Mouse (Mus musculus) hindbrain, embryonic 11.5 days (tissue): Measurements from ENCODE around the gene Trim10. TPM values are rescaled to one million over a fixed set of nuclear protein-coding genes. Genes with fewer than 3 reads are reported as not detected.

Source experiments
- ATAC-seq: fragments of 200-750 bp; cut with Nextera tagmentation; 2 replicates; pipeline ENCODE4 v1.8.0; 2017; ENCODE audit warnings: mild to moderate bottlenecking, moderate TSS enrichment, moderate library complexity; ENCODE audit not compliant: low FRiP score
- DNase-seq: peaks from one replicate; pipeline ENCODE4 v3.0.0-alpha.2; 2015; ENCODE audit warnings: low spot score
- H3K27ac ChIP-seq: fragments of 300-500 bp; sonication (generic); 2 replicates; pipeline ENCODE4 v1.5.1; 2014; ENCODE audit warnings: mild to moderate bottlenecking, low read depth, low read length
- H3K27me3 ChIP-seq: fragments of 300-500 bp; sonication (generic); 2 replicates; pipeline ENCODE4 v1.6.1; 2014; ENCODE audit warnings: mild to moderate bottlenecking, low read length, moderate library complexity, mixed read lengths; ENCODE audit not compliant: control insufficient read depth, insufficient read depth
- H3K36me3 ChIP-seq: fragments of 300-500 bp; sonication (generic); 2 replicates; pipeline ENCODE4 v1.6.1; 2014; ENCODE audit warnings: mild to moderate bottlenecking, low read length, moderate library complexity, mixed read lengths; ENCODE audit not compliant: control insufficient read depth, insufficient read depth
- H3K4me1 ChIP-seq: fragments of 300-500 bp; sonication (generic); replicated peaks from 2 replicates; pipeline ENCODE4 v1.6.1; 2014; ENCODE audit warnings: low read length, mixed read lengths; ENCODE audit not compliant: control insufficient read depth, insufficient read depth
- H3K4me2 ChIP-seq: fragments of 300-500 bp; sonication (generic); replicated peaks from 2 replicates; pipeline ENCODE4 v1.6.1; 2014; ENCODE audit warnings: mild to moderate bottlenecking, low read depth, low read length
- H3K4me3 ChIP-seq: fragments of 300-500 bp; sonication (generic); 2 replicates; pipeline ENCODE4 v1.5.1; 2014; ENCODE audit warnings: low read depth, low read length
- H3K9ac ChIP-seq: fragments of 300-500 bp; sonication (generic); 2 replicates; pipeline ENCODE4 v1.6.1; 2014; ENCODE audit warnings: low read depth, low read length
- H3K9me3 ChIP-seq: fragments of 300-500 bp; sonication (generic); 2 replicates; pipeline ENCODE4 v1.6.1; 2016; ENCODE audit warnings: low read length; ENCODE audit not compliant: control insufficient read depth
- WGBS: fragments of 180-500 bp; shearing (Covaris S2); extraction: QIAGEN DNeasy Blood & Tissue Kit; methylation state at CpG from one replicate; pipeline ENCODE4 v1.1.7; 2014; 5-methylcytosine and 5-hydroxymethylcytosine counted together
- polyA plus RNA-seq: library from polyadenylated mRNA; unstranded; fragments of >200 nt; fragmentation: Nextera tagmentation; extraction: Ambion mirVana; gene quantifications from 2 replicates; pipeline ENCODE4 v1.2.1, GENCODE M21; 2014

Gene Trim10
- polyA plus RNA-seq, 1 experiment from 2014 or later, result 6.7 TPM

- Histone ChIP-seq H3K27me3 (no peaks in the 10 kb centered on the region), H3K4me2 (no peak overlapping the region), H3K4me3 (no peak overlapping the region), H3K9me3 (no peaks in the 10 kb centered on the region), H3K4me1 (no peaks in the 10 kb centered on the region), H3K27ac (no peak overlapping the region), H3K36me3 (no peaks in the 10 kb centered on the region), H3K9ac (no peak overlapping the region)
- 76% methylated on average over 2 of the region's 2 CpGs for WGBS
- DNase-seq (no peak), ATAC-seq (no peak)
These were observed 42.7 kb downstream of the Trim10 start for GRCm38 (mm10) chr17:36912031-36912430.

GRCm38 (mm10) chr17:36914108-36914507 is 44.7 kb downstream of the Trim10 start:
- Histone ChIP-seq H3K36me3 (no peaks in the 10 kb centered on the region), H3K4me1 (no peaks in the 10 kb centered on the region), H3K9me3 (no peaks in the 10 kb centered on the region), H3K27ac (no peak overlapping the region), H3K27me3 (no peaks in the 10 kb centered on the region), H3K4me2 (no peak overlapping the region), H3K9ac (no peak overlapping the region), H3K4me3 (no peak overlapping the region)
- WGBS, result 12% methylated on average over 2 of the region's 2 CpGs
- ATAC-seq (peak; percentile 43; the same call in 1 of the 2 replicates), DNase-seq (peak; percentile 84)

GRCm38 (mm10) chr17:36915076-36915475 is 45.7 kb downstream of the Trim10 start:
- Histone ChIP-seq H3K4me1 (no peaks in the 10 kb centered on the region), H3K9me3 (no peaks in the 10 kb centered on the region), H3K4me2 (no peak overlapping the region), H3K36me3 (no peaks in the 10 kb centered on the region), H3K4me3 (no peak overlapping the region), H3K27me3 (no peaks in the 10 kb centered on the region), H3K27ac (no peak overlapping the region), H3K9ac (no peak overlapping the region)
- peak; percentile 78 for DNase-seq
- WGBS, result 14% methylated on average over 9 of the region's 9 CpGs
- peak; percentile 27; the same call in 1 of the 2 replicates for ATAC-seq

- H3K4me2 ChIP-seq, result no peak overlapping the region
- no peak overlapping the region for H3K27ac ChIP-seq
- ATAC-seq (no peak), DNase-seq (no peak)
- no peaks in the 10 kb centered on the region for H3K4me1 ChIP-seq
- WGBS, result 46% methylated on average over 15 of the region's 15 CpGs
- no peaks in the 10 kb centered on the region for H3K27me3 ChIP-seq
- H3K9ac ChIP-seq, result no peak overlapping the region
- H3K36me3 ChIP-seq, result no peaks in the 10 kb centered on the region
- no peak overlapping the region for H3K4me3 ChIP-seq
- no peaks in the 10 kb centered on the region for H3K9me3 ChIP-seq
These were observed 50.9 kb downstream of the Trim10 start for GRCm38 (mm10) chr17:36920239-36920638.

GRCm38 (mm10) chr17:36922715-36923114 is 53.3 kb downstream of the Trim10 start:
- Histone ChIP-seq H3K9ac (no peak overlapping the region), H3K27ac (no peak overlapping the region), H3K9me3 (no peaks in the 10 kb centered on the region), H3K4me1 (no peaks in the 10 kb centered on the region), H3K4me2 (no peak overlapping the region), H3K4me3 (no peak overlapping the region), H3K27me3 (no peaks in the 10 kb centered on the region), H3K36me3 (no peaks in the 10 kb centered on the region)
- WGBS, result 88% methylated on average over 4 of the region's 4 CpGs
- DNase-seq, result no peak
- ATAC-seq, result no peak

DNA sequence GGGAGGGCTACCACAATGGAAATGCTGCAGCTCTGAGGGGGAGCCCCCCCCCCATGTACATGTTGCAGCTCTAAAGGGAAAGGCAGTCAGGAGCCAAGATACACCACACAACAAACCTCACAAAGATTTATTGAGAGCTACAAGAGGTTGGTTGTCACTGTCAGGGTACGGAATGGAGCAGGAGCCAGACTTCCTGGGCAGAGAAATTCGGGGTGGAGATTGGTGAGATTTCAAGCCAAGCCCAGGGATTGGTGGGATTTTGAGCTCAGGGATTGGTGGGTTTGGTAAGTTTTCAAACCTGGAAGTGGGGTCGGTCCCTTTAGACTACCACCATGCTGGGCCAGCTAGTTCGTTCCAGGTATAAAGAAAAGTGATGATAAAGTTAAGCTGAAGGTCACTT is 54.1 kb downstream of the Trim10 start:
- no peak overlapping the region for H3K4me3 ChIP-seq
- no peaks in the 10 kb centered on the region for H3K9me3 ChIP-seq
- no peak for DNase-seq
- 65% methylated on average over 4 of the region's 4 CpGs for WGBS
- H3K27me3 ChIP-seq, result no peaks in the 10 kb centered on the region
- no peaks in the 10 kb centered on the region for H3K36me3 ChIP-seq
- no peak overlapping the region for H3K9ac ChIP-seq
- no peak overlapping the region for H3K4me2 ChIP-seq
- no peaks in the 10 kb centered on the region for H3K4me1 ChIP-seq
- ATAC-seq, result no peak
- H3K27ac ChIP-seq, result no peak overlapping the region

Other genes with a start within 250 kb of the Trim10 start
- not detected in 2 replicates for gene H2-M9, start 226.9 kb upstream of the Trim10 start, polyA plus RNA-seq
- gene H2-M1, start 197.4 kb upstream of the Trim10 start, polyA plus RNA-seq, result not detected in 2 replicates
- not detected in 2 replicates for gene H2-M10.5, start 96.7 kb upstream of the Trim10 start, polyA plus RNA-seq
- not detected in 2 replicates for gene H2-M10.6, start 57.4 kb upstream of the Trim10 start, polyA plus RNA-seq
- 34.9 and 35.2 TPM in 2 replicates for gene Trim26, start 32.4 kb upstream of the Trim10 start, polyA plus RNA-seq
- gene Trim15, start 2.4 kb upstream of the Trim10 start, polyA plus RNA-seq, result 0.48 and 0.70 TPM in 2 replicates
- not detected in 2 replicates for gene Trim40, start 20.5 kb downstream of the Trim10 start, polyA plus RNA-seq
- gene Trim31, start 28.5 kb downstream of the Trim10 start, polyA plus RNA-seq, result not detected in 2 replicates
- gene Rnf39, start 73.3 kb downstream of the Trim10 start, polyA plus RNA-seq, result 0.34 and 1.4 TPM in 2 replicates
- 161 and 165 TPM in 2 replicates for gene Ppp1r11, start 82.2 kb downstream of the Trim10 start, polyA plus RNA-seq
- gene Znrd1, start 89.0 kb downstream of the Trim10 start, polyA plus RNA-seq, result 82.8 and 86.9 TPM in 2 replicates
- gene Znrd1as, start 89.0 kb downstream of the Trim10 start, polyA plus RNA-seq, result 9.6 and 9.8 TPM in 2 replicates
- gene 2410137M14Rik, start 111.7 kb downstream of the Trim10 start, polyA plus RNA-seq, result not detected in 2 replicates
- gene H2-M5, start 120.0 kb downstream of the Trim10 start, polyA plus RNA-seq, result 0.86 and 1.1 TPM in 2 replicates
- 137 and 153 TPM in 2 replicates for gene Zfp57, start 131.6 kb downstream of the Trim10 start, polyA plus RNA-seq
- gene Mog, start 153.8 kb downstream of the Trim10 start, polyA plus RNA-seq, result 0.39 and 0.61 TPM in 2 replicates
- 16.8 and 24.8 TPM in 2 replicates for gene Gabbr1, start 176.4 kb downstream of the Trim10 start, polyA plus RNA-seq
- 0.06 TPM in 1 of 2 replicates, not detected in the other for gene Olfr90, start 218.9 kb downstream of the Trim10 start, polyA plus RNA-seq
- 0.08 TPM in 1 of 2 replicates, not detected in the other for gene Olfr91, start 228.7 kb downstream of the Trim10 start, polyA plus RNA-seq